Mouse (Mus musculus) liver, embryonic 14.5 days (tissue): ENCODE data around the gene Tmed8. TPM values are rescaled to one million over a fixed set of nuclear protein-coding genes. Genes with fewer than 3 reads are reported as not detected.

Experiments used
- ATAC-seq: fragments of 200-750 bp; cut with Nextera tagmentation; 2 replicates; pipeline ENCODE4 v1.8.0; 2017; ENCODE audit warnings: moderate number of reproducible peaks, mild to moderate bottlenecking, moderate library complexity; ENCODE audit not compliant: insufficient read depth
- DNase-seq, 3 experiments: peaks; one replicate each; pipeline ENCODE4 v3.0.0-alpha.2; 2012 to 2013; ENCODE audit warnings: low read depth in 3 of 3, low spot score in 3 of 3
- H3K27ac ChIP-seq: fragments of 300-500 bp; sonication (generic); 2 replicates; pipeline ENCODE4 v1.5.1; 2014; ENCODE audit warnings: moderate library complexity, mild to moderate bottlenecking, control low read depth, inconsistent platforms
- H3K27me3 ChIP-seq: fragments of 300-500 bp; sonication (generic); 2 replicates; pipeline ENCODE4 v1.6.1; 2014; ENCODE audit warnings: mild to moderate bottlenecking, low read length, moderate library complexity; ENCODE audit not compliant: control insufficient read depth, insufficient read depth
- H3K36me3 ChIP-seq: fragments of 300-500 bp; sonication (generic); replicated peaks from 2 replicates; pipeline ENCODE4 v1.6.1; 2014; ENCODE audit warnings: low read depth; ENCODE audit not compliant: control insufficient read depth, insufficient read depth
- H3K4me1 ChIP-seq, 2 experiments: fragments of 200-500 bp in 1 of 2; fragments of 300-500 bp in 1 of 2; sonication (generic) in 1 of 2; replicated peaks; 2 replicates each; pipeline ENCODE4 v1.6.1; 2012 to 2014; ENCODE audit warnings: antibody characterized with exemption in 1 of 2, inconsistent platforms in 1 of 2, low read length in 1 of 2; ENCODE audit not compliant: control insufficient read depth in 2 of 2, insufficient read depth in 2 of 2
- H3K4me2 ChIP-seq: fragments of 300-500 bp; sonication (generic); 2 replicates; pipeline ENCODE4 v1.6.1; 2014; ENCODE audit warnings: low read depth, mild to moderate bottlenecking, control low read depth, moderate library complexity
- H3K4me3 ChIP-seq, 2 experiments: fragments of 200-500 bp in 1 of 2; fragments of 300-500 bp in 1 of 2; sonication (generic) in 1 of 2; 2 replicates each; pipeline ENCODE4 v1.5.1; 2012 to 2014; ENCODE audit warnings: low read depth in 2 of 2, low read length in 2 of 2, mild to moderate bottlenecking in 2 of 2, control low read depth in 1 of 2, inconsistent platforms in 1 of 2, moderate library complexity in 1 of 2; ENCODE audit not compliant: insufficient read depth in 1 of 2
- H3K9ac ChIP-seq: fragments of 300-500 bp; sonication (generic); replicated peaks from 2 replicates; pipeline ENCODE4 v1.6.1; 2014; ENCODE audit warnings: mild to moderate bottlenecking, control low read depth, moderate library complexity
- H3K9me3 ChIP-seq: fragments of 300-500 bp; sonication (generic); 2 replicates; pipeline ENCODE4 v1.6.1; 2016; ENCODE audit warnings: low read length, mixed read lengths; ENCODE audit not compliant: control insufficient read depth
- CTCF ChIP-seq: IDR thresholded peaks from 2 replicates; pipeline ENCODE4 v1.5.1; 2016; ENCODE audit warnings: antibody characterized with exemption, low read depth, control low read depth
- EP300 ChIP-seq: IDR thresholded peaks from 2 replicates; pipeline ENCODE4 v1.6.1; 2016; ENCODE audit warnings: antibody characterized with exemption, low read depth
- WGBS: fragments of 180-500 bp; shearing (Covaris S2); extraction: QIAGEN DNeasy Blood & Tissue Kit; methylation state at CpG from one replicate; pipeline ENCODE4 v1.1.7; 2014; ENCODE audit not compliant: insufficient replicate concordance; 5-methylcytosine and 5-hydroxymethylcytosine counted together
- polyA plus RNA-seq, 2 experiments: library from polyadenylated mRNA; depleted of rRNA in 1 of 2; stranded (reverse) in 1 of 2; unstranded in 1 of 2; fragments of >200 nt; fragmentation: Nextera tagmentation in 1 of 2; extraction: Ambion mirVana in 1 of 2; gene quantifications; 2 replicates each; pipeline versions ENCODE4 v1.2.1 to v1.2.3; 2012 to 2014

Tmed8 gene
- polyA plus RNA-seq, 2 experiments = 0.50 to 0.80 TPM

- Histone ChIP-seq H3K27ac (no peak overlapping the region), H3K4me1 (peaks cover 0 to 8% of the 10 kb centered on the region in 2 experiments; a peak in 2 of 4 replicates), H3K36me3 (no peaks in the 10 kb centered on the region), H3K4me3 (no peak overlapping the region), H3K9me3 (no peaks in the 10 kb centered on the region), H3K4me2 (no peak overlapping the region), H3K9ac (no peak overlapping the region), H3K27me3 (peaks cover 15% of the 10 kb centered on the region)
- no peak for TF ChIP-seq CTCF
- TF ChIP-seq EP300 = no peak
- DNase-seq = no peak
- no peak for ATAC-seq
These were observed 3.9 kb downstream of the Tmed8 start for GRCm38 (mm10) chr12:87196310-87196709.

GRCm38 (mm10) chr12:87195069-87195468 lies 5.2 kb downstream of the Tmed8 start:
- no peak for TF ChIP-seq EP300
- Histone ChIP-seq H3K4me3 (no peak overlapping the region), H3K27ac (no peak overlapping the region), H3K9ac (no peak overlapping the region), H3K36me3 (no peaks in the 10 kb centered on the region), H3K4me1 (peaks cover 0 to 5% of the 10 kb centered on the region in 2 experiments; a peak in 1 of 4 replicates), H3K9me3 (no peaks in the 10 kb centered on the region), H3K4me2 (no peak overlapping the region), H3K27me3 (peaks cover 5% of the 10 kb centered on the region)
- no peak for ATAC-seq
- 46% methylated on average over 1 of the region's 1 CpGs for WGBS
- DNase-seq = no peak

GRCm38 (mm10) chr12:87193008-87193407 lies 7.2 kb downstream of the Tmed8 start:
- H3K36me3 ChIP-seq = no peaks in the 10 kb centered on the region
- H3K27me3 ChIP-seq = no peaks in the 10 kb centered on the region
- H3K27ac ChIP-seq = no peak overlapping the region
- H3K9ac ChIP-seq = no peak overlapping the region
- 38% methylated on average over 3 of the region's 3 CpGs for WGBS
- TF ChIP-seq CTCF = no peak
- no peak for TF ChIP-seq EP300
- H3K9me3 ChIP-seq = no peaks in the 10 kb centered on the region
- peaks cover 0 to under 1% of the 10 kb centered on the region in 2 experiments; a peak in 1 of 4 replicates for H3K4me1 ChIP-seq
- H3K4me3 ChIP-seq = no peak overlapping the region
- no peak for DNase-seq
- no peak overlapping the region for H3K4me2 ChIP-seq
- no peak for ATAC-seq

- Histone ChIP-seq H3K4me2 (no peak overlapping the region), H3K9ac (no peak overlapping the region), H3K4me3 (no peak overlapping the region), H3K27me3 (no peaks in the 10 kb centered on the region), H3K4me1 (no peaks in the 10 kb centered on the region), H3K27ac (no peak overlapping the region), H3K9me3 (no peaks in the 10 kb centered on the region), H3K36me3 (no peaks in the 10 kb centered on the region)
- 87% methylated on average over 4 of the region's 4 CpGs for WGBS
- no peak for ATAC-seq
- no peak for DNase-seq
- TF ChIP-seq EP300 (no peak), CTCF (no peak)
These were observed 22.6 kb downstream of the Tmed8 start for GRCm38 (mm10) chr12:87177631-87178030.

GRCm38 (mm10) chr12:87175194-87175946 lies 24.9 kb downstream of the Tmed8 start:
- 58% methylated on average over 4 of the region's 4 CpGs for WGBS
- Histone ChIP-seq H3K9me3 (no peaks in the 10 kb centered on the region), H3K4me2 (no peak overlapping the region), H3K36me3 (no peaks in the 10 kb centered on the region), H3K4me3 (no peak overlapping the region), H3K27ac (no peak overlapping the region), H3K4me1 (no peaks in the 10 kb centered on the region), H3K9ac (no peak overlapping the region), H3K27me3 (no peaks in the 10 kb centered on the region)
- DNase-seq (no peak), ATAC-seq (no peak)
- no peak for TF ChIP-seq CTCF
- TF ChIP-seq EP300 = no peak
